Mouse (Mus musculus): ENCODE data around the gene Selenof.

Gene Selenof

DNA sequence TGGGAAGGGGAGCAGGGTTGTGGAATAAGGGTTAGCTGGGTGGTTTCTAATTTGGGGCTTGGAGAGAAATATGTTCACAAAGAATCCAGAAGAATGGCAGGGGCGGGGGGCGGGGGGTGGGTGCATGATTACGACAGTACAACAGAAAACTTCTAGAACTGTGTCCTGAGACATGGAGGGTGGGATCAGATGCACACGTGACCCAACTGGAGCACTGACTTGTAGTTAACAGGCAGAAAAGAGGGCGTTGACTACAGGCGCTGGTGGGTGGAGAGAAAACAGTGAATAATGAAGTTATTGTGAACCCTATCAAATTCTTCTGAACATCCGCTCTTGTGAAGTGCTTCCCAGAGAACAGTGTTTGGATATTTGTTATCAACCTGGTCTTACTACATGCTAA, 6.2 kb upstream of the Selenof start:
- no peak for DNase-seq (ENCODE audit: low spot score in 2 of 2)

DNA sequence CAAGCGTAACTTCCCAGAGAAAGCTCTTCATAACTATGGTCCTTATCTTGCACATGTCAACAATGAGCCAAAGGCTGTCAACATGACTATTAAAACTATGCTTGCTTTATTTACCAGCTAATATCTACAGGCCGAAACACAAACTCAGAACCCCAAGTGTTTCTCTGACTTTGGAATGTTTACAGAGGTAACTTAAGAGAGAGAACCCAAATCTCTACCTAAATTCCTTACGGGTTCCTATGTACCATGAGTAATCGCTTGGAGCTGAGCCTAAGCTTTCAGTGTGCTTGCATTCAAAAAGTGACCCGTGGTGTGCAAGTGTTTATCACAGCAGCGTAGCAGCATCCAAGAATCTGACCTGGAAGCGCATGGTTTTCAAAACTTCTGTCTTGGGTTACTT, 4.9 kb upstream of the Selenof start:
- no peak for DNase-seq (ENCODE audit: low spot score in 2 of 2)

DNA sequence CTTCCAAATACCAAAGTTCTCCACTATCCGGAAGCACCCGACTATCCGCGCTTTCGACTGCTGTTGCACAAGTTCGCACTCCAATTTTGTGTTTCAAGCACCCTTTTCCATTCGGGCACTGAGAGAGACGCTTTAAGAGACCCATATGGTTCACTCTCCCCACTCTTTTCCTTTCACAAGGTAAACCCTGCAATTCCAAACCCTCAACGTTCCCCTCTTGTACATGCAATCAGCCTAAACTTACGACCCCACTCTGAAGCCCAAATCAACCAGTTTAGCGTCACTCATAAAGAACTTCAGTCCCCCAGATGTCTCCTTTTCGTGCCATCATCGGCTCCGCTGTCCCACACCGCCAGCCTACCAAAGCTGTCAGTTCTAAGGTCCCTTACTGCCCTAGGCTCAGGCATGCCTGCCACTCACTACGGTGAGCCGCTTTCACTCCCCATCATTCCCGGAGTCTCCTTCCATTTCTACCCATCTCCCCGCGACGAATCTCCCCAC, 1.2 kb upstream of the Selenof start:
- DNase-seq (ENCODE audit: low spot score in 2 of 2) = no peak

DNA sequence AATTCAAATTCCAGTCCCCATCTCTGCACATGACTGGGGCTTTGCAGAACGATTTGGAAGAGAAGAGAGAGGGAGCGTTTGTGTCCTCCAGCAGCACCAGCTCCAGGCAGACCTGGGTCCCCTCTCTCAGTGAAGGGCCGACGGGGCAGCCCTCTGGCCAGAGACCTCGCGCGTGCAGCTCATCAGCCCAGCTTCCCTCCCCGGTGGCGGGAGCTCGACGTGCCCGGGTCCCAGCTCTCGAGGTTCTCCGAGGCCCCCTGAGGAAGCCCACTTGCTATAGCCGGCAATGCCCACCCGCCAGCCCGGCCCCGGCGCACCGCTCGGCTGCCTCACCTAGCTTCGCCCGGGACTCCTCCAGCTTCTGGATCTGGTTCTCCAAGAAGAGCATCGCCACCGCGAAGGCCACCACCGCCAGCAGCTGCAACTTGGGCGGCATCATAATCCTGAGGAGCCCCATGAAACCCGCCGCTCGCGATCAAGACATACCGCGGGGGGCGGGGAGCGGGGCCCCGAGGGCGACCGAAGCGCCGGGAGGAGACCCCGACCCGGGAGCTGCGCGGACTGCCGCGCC, 618 bp upstream of the Selenof start:
- DNase-seq (ENCODE audit: low spot score in 2 of 2) = peak; percentile 19 to 32

DNA sequence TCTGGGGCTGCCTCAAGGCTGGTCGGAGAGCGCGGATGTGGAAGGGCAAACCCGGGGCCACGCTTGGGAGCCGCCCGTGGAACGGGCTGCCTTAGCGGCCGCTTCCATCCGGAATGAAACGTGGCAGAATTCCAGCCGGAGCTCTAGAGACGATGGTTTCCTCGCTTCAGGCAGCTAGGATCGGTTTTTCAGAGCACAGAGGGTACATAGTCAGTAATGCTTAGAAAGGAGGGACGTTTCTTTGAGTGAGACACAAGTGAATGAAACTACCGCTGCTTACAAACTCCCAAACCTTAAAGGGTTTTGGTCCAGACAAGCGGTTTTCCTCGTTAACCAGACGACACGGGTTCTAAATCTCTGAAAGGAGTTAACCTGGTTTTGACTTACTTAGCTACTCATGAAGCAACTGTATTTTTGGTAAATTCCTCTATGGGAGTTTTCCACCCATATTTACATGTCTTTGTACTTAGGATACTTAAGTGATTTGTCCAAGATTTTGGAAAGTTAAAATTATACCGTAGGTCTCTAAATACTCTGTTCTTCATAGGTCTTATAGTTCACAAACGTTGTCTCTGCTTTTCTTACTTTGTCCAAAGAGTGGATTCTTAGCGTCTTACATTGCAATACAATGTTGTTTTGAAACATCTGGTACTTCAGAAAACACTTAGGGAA, 848 bp downstream of the Selenof start:
- DNase-seq (ENCODE audit: low spot score in 2 of 2) = no peak

DNA sequence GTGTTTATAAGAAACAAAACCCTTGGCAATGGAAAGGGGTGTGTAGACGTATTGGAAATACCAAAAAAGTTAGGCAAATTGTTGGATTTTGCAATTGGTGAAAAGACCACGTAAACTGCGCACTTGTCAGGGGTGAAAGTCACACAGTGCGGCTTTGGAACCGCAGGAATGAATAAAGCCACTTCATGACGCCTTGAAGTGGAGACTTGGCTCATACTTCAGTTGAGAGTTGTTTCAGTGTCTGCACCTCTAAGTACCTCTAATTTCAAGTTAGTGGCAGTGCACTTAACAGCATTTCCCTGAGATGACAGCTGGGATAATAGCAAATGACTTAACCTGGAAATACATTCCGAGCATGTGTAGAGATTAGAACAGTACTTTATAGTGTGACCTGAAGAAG, 4.2 kb downstream of the Selenof start:
- DNase-seq (ENCODE audit: low spot score in 2 of 2) = no peak

DNA sequence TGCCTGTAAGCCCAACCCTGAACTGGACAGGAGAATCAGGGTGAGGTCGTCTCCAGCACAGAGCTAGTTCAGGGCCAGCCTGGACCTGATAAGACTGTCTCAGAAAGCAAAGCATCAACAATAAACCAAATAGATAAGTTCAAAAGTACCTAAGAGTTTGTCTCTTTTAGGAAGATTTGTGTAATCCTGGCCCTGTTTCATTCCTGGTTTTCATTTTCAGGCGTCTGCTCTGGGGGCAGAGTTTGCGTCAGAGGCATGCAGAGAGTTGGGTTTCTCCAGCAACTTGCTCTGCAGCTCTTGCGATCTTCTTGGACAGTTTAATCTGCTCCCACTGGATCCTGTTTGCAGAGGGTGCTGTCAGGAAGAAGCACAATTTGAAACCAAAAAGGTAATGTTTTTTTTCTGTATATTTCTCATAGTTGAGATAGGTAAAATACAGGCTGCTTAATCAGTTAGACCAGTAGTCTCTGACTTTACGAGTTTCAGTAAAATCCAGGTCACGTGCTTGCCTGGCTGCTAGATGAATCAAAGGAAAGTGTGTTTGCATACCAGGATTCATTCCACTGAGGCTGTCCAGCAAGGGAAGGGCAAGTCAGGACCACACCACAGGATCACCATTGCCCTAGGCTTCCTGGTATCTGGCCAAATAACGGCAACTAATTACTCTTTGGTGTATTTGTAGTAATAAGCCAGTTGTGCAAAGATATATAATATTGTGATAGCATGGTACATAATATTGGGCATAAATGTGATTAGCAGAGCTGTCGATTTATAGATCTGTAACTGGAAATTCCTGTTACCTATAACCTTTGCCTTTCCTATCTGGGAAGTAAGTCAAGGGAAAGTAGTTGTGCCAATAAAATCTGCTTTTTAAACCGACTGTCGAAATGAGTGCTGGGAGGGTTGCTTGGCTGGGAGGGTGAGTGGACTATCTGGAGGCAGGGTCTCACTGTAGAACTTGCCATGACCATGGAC, 7.5 kb downstream of the Selenof start:
- DNase-seq (ENCODE audit: low spot score in 2 of 2) = no peak

DNA sequence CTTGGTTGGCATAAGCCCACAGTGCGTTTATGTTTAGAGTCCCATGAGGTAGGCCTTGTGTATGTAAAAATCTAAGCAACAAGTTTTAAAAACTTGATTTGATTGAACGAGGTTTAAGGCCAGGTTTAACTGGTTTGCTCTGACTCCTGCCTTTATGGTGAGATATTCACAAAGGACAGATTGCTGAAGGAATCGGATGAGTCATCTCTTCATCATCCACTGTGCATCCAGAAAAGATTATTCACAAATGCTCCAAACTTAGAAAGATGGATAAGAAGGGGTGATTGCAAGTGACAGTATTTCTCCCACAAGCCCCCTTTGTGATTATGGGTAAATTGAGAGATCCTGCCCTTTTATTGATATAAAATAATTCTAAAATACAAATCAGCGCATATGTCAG, 8.8 kb downstream of the Selenof start:
- no peak for DNase-seq (ENCODE audit: low spot score in 2 of 2)

DNA sequence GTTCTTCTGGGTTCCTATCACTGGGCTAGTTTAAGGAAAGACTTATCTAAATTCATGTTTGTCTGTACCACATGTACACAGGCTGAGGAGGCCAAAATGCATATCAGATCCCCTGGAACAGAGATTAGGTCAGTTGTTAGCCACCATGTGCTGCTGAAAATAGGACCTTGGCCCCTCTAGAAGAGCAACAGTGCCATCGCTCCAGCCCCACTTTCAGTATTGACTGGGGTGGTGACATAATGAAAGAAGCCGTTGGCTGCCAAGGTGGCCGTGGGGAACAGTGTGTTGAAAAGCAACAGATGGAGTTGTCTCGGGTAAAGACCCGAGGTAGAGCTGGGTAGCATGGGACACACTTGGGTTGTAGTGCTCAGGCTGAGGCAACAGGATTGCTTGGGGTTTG, 9.7 kb downstream of the Selenof start:
- no peak for DNase-seq (ENCODE audit: low spot score in 2 of 2)

DNA sequence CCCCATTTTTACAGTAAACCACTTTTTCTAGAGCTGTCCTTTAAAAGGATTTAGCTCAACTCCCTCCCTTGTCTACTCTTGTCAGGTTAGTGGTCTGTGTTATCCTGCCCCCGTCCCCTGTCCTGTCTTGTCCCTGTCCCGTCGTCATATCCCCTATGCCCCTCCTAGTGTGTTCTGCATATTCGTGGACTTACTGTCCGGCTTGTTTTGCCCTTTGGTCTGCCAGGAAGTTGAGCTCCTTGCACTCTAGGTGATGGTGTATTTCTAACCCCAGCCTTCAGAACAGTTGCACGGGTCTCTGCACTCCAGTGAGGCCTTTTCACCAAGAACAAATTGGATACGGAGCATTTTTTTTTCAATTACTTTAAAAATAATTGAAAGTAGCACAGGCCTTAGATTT, 10.2 kb downstream of the Selenof start:
- no peak for DNase-seq (ENCODE audit: low spot score in 2 of 2)

DNA sequence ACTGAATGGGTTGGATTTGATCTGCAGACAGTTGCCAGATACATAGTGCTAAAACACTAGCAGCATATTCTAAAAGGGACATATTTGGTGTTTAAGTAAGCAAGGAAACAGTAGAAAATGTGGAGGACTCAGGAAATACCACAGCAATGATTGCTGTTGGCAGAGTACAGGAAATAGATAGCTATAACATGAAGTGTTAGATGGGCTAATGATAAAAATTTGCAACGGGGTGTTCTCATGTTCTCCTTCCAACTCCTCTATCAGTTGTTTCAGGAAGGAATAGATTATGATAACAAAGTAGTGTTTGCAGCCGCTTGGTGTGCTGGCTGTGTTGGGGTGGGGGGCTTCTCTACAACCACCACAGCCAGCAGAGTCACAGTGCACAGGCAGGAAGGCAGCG, 11.7 kb downstream of the Selenof start:
- DNase-seq (ENCODE audit: low spot score in 2 of 2) = no peak

DNA sequence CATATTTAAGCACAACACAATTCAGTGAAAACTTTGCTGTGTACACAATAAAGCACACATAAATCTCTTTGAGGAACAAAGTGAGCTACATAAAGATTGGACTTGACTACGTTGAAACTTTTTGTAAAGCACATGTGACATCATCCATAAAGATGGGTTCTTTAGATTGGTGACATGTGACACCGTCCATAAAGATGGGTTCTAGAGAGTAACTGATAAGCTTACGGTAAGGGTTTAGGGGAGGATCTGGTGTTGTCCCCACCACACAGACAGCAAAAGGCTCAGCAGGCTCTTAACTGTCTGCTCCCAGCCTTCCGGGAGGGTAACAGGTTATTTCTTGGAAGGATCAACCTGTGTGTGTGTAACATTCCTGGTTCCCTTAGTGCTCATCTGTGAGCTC, 12.2 kb downstream of the Selenof start:
- no peak for DNase-seq (ENCODE audit: low spot score in 2 of 2)

DNA sequence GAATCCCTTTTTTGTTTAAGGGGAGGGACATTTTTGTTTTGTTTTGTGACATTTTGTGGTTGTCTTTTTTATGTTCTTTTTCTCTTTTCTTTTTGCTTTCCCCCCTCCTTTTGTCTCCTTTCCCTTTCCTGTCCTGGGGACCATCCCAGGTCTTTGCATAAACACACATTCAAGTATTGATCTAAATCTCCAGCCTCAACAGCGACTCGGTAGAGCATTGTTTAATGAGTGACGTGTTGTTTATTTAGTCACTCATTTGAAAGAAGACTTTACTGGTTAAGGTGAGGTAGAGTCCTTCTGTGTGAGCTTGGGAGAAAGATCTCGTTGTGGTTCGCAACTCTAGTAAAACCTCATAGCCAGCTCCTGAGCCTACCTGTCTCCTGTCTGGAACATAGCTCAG, 13.7 kb downstream of the Selenof start:
- no peak for DNase-seq (ENCODE audit: low spot score in 2 of 2)

DNA sequence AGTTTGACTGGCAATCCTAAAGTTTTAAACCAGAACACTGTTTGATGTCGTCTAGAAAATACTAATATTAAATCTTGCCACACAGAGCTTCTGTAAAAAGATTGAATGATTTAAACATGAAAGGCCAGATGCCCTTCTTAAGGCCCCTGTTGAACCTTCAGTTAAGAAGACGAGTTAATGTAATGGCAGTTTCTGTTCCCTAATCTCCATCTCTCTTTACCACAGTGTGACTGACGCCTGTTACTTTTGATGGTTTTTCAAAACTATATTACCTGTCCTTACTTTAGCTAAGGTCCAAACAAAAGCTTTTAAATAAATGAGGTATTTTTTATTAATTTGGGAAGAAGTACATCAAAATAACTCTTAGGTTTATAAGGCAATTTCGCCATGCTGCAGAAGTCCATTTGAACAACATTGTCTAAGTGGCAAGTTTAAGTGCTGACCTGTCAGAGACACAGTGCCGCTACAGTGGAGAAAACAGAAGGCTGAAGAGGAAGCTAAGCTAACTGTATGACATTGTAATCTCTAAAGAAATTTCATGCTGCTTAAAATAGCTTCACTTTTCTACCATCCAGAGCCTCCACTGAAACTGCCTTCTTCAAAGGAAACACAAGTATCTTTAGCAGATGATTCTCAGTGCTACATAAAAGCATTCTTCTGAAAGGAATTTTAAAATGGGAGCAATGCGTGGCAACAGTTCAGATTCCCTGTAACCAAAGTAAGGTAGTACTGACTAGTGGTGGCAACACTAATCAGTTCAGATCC, 14.9 kb downstream of the Selenof start:
- DNase-seq (ENCODE audit: low spot score in 2 of 2) = peak in 1 of 2 experiments; percentile 12

DNA sequence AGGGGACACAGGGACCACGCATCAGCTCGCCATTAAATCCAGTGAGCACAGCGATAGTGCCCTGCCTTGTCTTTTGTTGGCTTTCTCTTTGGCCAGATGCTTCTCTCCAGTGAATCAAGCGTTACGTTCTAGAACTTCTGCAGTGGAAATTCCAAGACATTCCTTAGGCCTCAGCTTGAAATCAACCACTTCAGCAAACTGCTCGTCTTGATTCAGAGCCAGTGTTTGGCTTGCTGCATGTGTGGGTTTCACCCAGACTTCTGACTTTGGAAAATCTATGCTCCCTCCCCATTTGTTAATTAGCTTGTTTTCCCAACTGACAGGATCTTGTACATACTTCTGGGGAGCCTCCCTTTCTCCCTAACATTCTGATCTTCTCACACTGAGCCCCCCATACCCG, 16.6 kb downstream of the Selenof start:
- DNase-seq (ENCODE audit: low spot score in 2 of 2) = no peak

DNA sequence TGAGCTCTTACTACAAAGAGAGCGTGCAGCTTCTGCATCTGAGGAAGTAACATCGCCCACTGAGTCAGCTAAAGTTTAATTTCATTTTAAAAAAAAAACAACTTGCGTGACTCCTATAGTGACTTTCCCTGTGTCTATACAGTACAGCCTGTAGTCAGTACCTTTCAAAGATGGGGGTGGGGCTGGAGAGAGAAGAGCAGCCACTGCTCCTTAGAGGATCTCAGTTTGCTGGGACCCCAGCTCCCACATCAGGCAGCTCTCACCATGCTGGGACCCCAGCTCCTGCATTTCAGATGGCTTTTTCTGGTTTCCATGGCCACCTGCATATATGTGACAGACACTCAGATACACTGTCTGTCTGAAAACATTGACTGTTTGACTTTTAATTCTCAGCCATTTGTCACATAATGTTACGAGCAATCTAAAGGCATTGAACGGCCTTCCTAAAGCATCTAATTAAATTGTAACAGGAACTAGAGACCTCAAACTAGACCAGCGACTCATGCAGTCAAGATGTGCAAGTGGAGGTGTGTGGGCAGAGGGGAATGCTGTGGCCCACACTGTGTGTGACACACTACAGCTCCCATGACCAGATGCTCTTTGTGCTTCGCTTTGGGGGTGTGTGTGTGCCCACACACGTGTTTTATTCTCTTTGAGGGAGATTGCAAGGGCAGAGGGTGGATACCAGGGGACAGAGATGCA, 19.2 kb downstream of the Selenof start:
- DNase-seq (ENCODE audit: low spot score in 2 of 2) = no peak

DNA sequence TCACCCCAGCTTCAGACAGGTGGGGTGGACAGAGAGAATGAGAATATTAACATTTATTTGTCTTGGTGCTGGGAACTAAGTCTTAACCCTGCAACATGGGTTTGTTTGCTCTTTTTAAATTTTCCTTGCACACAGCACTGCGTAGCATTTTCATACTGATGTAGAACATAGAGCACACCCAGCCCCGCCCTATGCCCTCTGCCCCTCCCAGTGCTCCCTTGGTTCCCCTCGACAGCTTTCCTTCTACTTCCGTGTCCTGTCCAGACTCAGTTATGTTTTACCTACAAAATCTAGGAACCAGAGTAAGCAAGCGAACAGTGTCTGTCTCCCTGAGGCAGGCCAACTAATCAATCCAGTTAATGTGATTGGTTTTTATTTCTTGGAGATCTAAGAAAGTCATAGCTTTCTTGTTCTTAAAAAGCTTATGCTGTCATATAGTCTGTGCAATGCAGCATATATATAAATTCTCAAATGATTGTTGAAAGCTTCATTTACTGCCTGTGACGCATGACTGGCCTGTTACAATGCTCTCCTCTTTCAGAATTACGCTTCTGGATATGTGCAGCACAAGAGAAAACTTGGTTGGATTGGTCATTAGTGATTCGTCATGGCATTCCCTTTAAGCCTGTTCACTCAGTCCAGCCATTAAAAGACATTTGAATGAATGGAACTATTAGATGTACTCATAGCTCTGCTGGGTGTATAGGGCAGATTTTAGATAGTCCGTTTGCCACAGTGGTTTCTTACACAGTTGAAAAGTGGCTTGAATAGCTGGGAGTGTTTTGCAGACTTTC, 23.1 kb downstream of the Selenof start:
- DNase-seq (ENCODE audit: low spot score in 2 of 2) = no peak

DNA sequence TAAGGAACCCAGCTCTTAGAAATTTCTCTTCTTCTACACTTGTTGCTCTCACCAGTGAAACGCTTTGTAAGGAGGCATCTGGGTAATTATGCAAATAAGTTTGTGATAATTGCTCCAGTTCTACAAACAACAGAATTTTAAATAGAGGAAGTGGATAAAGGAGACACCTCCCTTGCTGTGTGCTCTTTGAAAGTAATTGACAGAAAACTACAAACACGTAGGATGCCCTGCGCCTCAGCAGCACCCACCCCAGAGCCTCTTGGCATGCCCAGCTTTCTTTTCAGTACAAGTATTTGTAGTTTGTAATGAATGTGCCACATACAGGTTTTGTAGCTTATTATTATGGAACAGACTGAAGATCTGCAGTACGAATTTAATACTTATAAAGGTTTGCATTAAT, 27.0 kb downstream of the Selenof start:
- no peak for DNase-seq (ENCODE audit: low spot score in 2 of 2)

DNA sequence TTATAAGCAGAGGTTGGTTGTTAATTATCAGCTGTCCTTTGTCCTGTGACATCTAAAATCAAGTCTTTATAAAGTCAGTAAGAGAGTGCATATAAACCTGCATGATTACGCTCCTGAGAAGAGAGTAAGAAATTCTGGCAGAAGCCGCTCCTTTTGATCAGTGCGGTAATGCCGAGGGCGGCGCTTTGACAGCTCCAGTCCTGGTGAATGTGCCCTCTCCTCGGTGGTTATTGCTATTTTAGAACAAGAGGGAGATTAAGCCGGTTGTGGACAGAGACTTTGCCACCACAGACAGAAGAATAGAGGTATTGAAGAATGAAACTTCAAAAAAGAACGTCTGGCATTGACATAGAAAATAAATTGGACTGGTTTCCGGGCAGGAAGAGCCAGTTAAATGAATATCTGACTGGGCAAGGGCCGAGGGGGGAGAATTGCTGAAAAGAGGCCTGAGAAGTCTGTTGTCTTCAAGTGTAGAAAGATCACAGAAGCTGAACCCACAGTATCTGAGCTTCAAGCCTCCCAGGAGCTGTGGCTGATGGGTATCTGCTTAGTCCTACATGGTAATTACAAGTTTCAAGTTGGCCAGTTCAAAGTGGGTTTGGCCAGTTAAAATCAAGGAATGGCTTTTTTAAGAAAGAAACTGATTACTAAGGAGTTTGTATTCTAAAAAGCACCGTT, 27.8 kb downstream of the Selenof start:
- DNase-seq (ENCODE audit: low spot score in 2 of 2) = no peak

DNA sequence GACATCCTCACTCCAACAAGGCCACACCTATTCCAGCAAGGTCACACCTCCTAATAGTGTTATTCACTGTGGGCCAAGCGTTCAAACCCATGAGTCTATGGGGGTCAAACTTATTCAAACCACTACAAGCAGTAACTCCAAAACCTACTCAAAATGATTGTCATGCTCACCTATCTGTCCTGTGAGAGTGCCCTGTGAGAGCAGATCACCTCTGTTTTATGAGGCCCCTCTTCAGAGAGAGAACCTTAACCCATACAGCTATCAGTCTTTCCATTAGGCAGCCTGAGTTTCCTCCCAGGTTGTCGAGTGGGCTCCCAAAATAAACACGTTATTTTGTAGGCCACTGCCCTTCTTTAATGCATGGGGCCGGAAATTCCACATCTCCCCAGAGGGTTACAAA, 32.3 kb downstream of the Selenof start:
- DNase-seq (ENCODE audit: low spot score in 2 of 2) = no peak

Data from spleen, postnatal 36 days (tissue).